Mouse (Mus musculus): Measurements from ENCODE around the gene Col28a1.

Gene Col28a1

GRCm38 (mm10) chr6:8192517-8192916 is at the start of gene Col28a1:
Col28a1 (minus strand) TSS chr6:8192617.
- no peak for DNase-seq (ENCODE audit: low spot score in 2 of 2)

GRCm38 (mm10) chr6:8228596-8228995 is 36.2 kb upstream of the Col28a1 start:
- no peak for DNase-seq (ENCODE audit: low spot score in 2 of 2)

- no peak for DNase-seq (ENCODE audit: low spot score in 2 of 2)
These were observed 34.6 kb upstream of the Col28a1 start for GRCm38 (mm10) chr6:8227035-8227434.

GRCm38 (mm10) chr6:8210661-8211060 is 18.2 kb upstream of the Col28a1 start:
- no peak for DNase-seq (ENCODE audit: low spot score in 2 of 2)

- no peak for DNase-seq (ENCODE audit: low spot score in 2 of 2)
These were observed 17.4 kb upstream of the Col28a1 start for GRCm38 (mm10) chr6:8209866-8210186.

- DNase-seq (ENCODE audit: low spot score in 2 of 2) = peak; percentile 79 to 80
These were observed 16.8 kb upstream of the Col28a1 start, which contains the start of gene Mios for GRCm38 (mm10) chr6:8209047-8209865. Mios (plus strand) TSS chr6:8209222.

GRCm38 (mm10) chr6:8189917-8190316 is 2.5 kb downstream of the Col28a1 start:
- no peak for DNase-seq (ENCODE audit: low spot score in 2 of 2)

- DNase-seq (ENCODE audit: low spot score in 2 of 2) = no peak
These were observed 3.7 kb downstream of the Col28a1 start for GRCm38 (mm10) chr6:8188599-8189233.

GRCm38 (mm10) chr6:8178397-8178941 is 13.9 kb downstream of the Col28a1 start:
- peak; percentile 7 to 42 for DNase-seq (ENCODE audit: low spot score in 2 of 2)

GRCm38 (mm10) chr6:8176116-8176515 is 16.3 kb downstream of the Col28a1 start:
- no peak for DNase-seq (ENCODE audit: low spot score in 2 of 2)

- DNase-seq (ENCODE audit: low spot score in 2 of 2) = no peak
These were observed 17.1 kb downstream of the Col28a1 start for GRCm38 (mm10) chr6:8175346-8175745.

GRCm38 (mm10) chr6:8174062-8174461 is 18.4 kb downstream of the Col28a1 start:
- DNase-seq (ENCODE audit: low spot score in 2 of 2) = no peak

- DNase-seq (ENCODE audit: low spot score in 2 of 2) = no peak
These were observed 20.3 kb downstream of the Col28a1 start for GRCm38 (mm10) chr6:8172101-8172500.

- no peak for DNase-seq (ENCODE audit: low spot score in 2 of 2)
These were observed 27.7 kb downstream of the Col28a1 start for GRCm38 (mm10) chr6:8164741-8165140.

GRCm38 (mm10) chr6:8160001-8160400 is 32.4 kb downstream of the Col28a1 start:
- no peak for DNase-seq (ENCODE audit: low spot score in 2 of 2)

GRCm38 (mm10) chr6:8157121-8157520 is 35.3 kb downstream of the Col28a1 start:
- no peak for DNase-seq (ENCODE audit: low spot score in 2 of 2)

- DNase-seq (ENCODE audit: low spot score in 2 of 2) = no peak
These were observed 39.7 kb downstream of the Col28a1 start for GRCm38 (mm10) chr6:8152551-8153361.

- DNase-seq (ENCODE audit: low spot score in 2 of 2) = no peak
These were observed 43.5 kb downstream of the Col28a1 start for GRCm38 (mm10) chr6:8148916-8149315.

- DNase-seq (ENCODE audit: low spot score in 2 of 2) = no peak
These were observed 50.5 kb downstream of the Col28a1 start for GRCm38 (mm10) chr6:8141881-8142280.

- DNase-seq (ENCODE audit: low spot score in 2 of 2) = no peak
These were observed 62.3 kb downstream of the Col28a1 start for GRCm38 (mm10) chr6:8130149-8130548.

GRCm38 (mm10) chr6:8128164-8128563 is 64.3 kb downstream of the Col28a1 start:
- DNase-seq (ENCODE audit: low spot score in 2 of 2) = no peak

- no peak for DNase-seq (ENCODE audit: low spot score in 2 of 2)
These were observed 65.9 kb downstream of the Col28a1 start for GRCm38 (mm10) chr6:8126545-8126944.

All from right cerebral cortex, adult 2 months (tissue).